Mouse (Mus musculus): ENCODE measurements around the gene Rbks. TPM values are rescaled to one million over a fixed set of nuclear protein-coding genes. Genes with fewer than 3 reads are reported as not detected.
"Not testable (repeated sequence)": the region's sequence is repeated elsewhere in the genome, so short reads cannot be mapped to it uniquely, and the experiment has no call there.

Rbks gene
- total RNA-seq, 2 experiments from 2014 or later, result 22.9 to 28.9 TPM

DNA sequence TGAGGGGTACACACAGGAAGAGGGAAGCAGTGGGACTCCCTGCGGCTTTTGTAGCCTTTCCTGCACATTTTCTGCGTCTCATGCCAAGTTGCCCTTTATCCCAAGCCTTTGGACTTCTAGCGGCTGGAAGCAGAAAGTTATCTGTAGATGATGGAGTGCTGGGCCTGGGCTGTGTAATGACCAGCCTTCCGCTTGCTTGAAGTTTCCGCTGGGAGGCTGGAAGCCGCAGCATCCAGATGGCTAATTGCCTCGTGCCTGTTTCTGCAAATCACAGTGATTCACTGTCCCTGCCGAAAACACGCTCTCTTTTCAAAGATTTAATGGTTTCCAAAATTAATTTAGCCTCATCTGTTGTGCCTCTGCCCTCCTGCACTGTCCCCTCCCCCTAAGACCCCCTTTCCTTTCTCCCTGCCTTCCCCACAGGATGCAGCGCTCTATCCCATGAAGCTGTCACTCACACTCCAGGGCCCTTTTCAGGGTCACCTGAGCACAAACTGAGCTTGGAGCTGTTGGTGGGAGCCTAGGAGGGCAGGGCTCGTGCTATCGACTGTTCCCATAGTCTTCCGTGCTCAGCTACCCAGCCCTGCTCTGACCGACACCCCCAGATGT is 107.6 kb downstream of the Rbks start:
- no peak for ATAC-seq (replicated peaks; ENCODE audit: poor library complexity, severe bottlenecking)

DNA sequence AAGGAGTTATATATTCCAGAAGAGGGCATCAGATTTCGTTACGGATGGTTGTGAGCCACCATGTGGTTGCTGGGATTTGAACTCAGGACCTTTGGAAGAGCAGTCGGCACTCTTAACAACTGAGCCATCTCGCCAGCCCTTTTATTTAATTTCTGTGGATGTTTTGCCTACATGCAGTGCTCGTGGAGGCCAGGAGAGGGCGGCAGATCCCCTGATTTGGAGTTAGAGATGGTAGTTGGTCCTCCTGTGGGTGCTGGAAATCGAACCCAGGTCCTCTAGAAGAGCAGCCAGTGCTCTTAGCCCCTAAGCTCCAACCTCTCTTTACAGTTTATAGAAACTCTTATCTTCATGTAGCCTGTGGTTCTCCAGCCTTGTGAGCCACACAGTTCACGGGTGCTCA is 108.8 kb downstream of the Rbks start:
- ATAC-seq (replicated peaks; ENCODE audit: poor library complexity, severe bottlenecking), result not testable (repeated sequence)

DNA sequence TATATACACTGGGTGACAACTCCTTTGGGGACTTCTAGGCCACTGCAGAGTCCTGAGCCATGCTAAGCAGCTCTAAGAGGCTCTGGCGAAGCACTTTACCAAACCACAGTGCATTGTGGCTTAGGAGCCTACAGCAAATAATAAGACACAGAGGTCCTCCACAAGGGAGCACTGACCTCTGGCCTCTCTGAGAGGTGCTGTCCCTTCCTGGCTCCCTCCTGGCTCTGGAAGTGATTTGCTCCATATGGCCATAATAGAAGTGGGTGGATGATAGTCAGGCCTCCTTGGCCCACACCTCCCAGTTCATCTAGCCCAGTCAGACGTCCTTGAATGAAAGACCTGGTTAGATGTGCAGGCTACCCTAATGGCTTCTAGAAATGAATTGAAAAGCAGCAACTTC is 109.4 kb downstream of the Rbks start:
- ATAC-seq (replicated peaks; ENCODE audit: poor library complexity, severe bottlenecking), result no peak

DNA sequence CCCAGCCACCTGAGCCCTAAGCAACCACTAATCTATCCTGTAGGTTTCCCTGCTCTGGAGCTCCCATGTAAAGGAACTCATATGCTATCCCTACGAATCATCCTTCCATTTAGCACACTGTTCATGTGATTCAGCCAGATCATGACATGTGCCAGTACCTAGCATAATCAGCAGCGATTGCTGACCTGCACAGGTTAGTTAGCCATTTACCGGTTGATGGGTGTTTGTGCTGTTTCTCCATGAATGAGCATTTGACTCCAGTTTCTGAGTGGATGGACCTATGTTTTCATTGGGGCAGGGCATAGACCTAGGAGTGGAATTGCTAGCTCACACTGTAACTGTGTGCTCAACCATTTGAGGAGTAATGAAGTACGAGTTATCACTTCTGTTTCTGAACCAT is 111.9 kb downstream of the Rbks start:
- ATAC-seq (replicated peaks; ENCODE audit: poor library complexity, severe bottlenecking), result no peak

DNA sequence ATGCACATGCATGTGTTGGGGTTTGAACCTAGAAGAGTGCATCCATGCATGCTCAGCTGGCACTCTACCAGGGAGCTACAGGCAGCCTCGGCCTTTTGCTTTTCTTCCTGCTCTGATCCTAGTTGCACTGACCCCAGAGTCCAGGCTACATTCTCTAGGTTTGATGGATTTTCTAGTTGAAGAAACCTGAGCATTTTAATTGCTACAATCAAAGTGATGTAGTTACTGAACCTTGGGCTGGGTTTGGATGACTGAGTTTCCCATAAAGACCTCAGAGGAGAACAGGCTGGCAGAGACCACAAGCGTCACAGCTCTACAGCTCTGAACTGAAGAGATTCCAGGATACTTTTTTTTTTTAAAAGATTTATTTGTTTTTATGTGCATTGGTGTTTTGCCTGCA is 114.2 kb downstream of the Rbks start:
- ATAC-seq (replicated peaks; ENCODE audit: poor library complexity, severe bottlenecking), result no peak

DNA sequence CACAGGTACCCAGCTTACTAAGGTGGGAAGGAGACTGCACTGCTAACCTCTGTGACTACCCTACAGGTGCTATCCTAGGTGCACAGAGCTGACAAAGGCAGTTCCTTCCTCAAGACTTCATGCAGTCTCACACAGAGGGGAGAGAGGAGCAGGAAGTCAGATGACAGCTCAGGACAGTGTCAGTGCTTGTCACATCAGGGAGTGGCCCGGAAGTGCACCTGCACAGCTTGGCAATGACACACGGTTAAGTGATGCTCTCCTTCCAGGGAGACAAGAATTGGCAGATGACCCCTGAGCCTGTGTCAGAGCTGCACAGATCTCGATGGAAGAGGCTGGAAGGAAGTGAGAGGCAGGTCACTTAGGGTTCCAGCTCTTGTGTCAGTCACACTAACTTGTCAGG is 115.5 kb downstream of the Rbks start:
- peak; percentile 27; the same call in 1 of the 2 replicates for ATAC-seq (replicated peaks; ENCODE audit: poor library complexity, severe bottlenecking)

DNA sequence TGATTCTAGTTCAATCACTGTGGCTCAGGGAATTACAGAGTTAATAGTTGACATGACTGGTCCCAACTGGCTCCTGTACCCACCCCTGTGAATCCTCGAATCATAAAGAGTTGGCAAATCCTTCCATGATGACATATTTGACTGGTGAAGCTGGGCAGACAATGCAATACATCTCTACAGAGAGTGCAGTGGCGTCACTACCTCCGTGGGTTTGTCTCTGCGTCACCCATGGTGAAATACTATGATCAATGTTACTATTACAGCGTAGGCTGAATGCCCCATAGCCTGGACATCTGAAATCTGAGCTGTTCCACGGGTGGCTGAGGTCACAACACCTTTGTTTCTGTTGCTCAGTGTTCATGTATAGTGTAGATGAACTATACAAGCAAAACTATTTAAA is 116.2 kb downstream of the Rbks start:
- ATAC-seq (replicated peaks; ENCODE audit: poor library complexity, severe bottlenecking), result no peak; the same call in 1 of the 2 replicates

DNA sequence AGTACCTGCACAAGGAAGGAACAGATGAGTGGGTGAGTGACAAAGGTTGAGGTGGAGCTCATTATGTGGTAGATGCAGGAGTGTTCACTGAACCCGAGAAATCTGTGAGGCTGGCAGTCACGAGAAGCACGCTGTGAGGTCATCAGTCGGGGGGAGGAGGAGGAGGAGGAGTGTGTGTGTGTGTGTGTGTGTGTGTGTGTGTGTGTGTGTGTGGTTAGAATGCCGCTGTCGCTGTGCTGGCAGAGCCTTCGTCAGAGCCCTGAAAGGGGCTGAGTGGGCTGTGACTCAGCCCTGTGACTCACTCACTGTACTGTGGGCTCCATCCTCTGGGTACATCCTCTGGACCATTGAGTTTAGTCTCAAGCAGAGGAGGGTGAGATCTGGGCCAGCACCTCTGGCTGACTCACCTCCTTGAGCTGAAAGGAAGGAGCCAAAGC is 120.9 kb downstream of the Rbks start:
- ATAC-seq (replicated peaks; ENCODE audit: poor library complexity, severe bottlenecking), result peak; percentile 60

Other genes starting within 250 kb of the Rbks start
- 17.9 and 18.0 TPM in 2 replicates for gene Zfp512, start 245.2 kb downstream of the Rbks start, total RNA-seq (2014; fragmentation: Nextera tagmentation)
- 21.5 and 29.5 TPM in 2 replicates for gene Zfp512, start 245.2 kb downstream of the Rbks start, total RNA-seq (2017)
- not detected in 2 replicates for gene 4930548H24Rik, start 211.9 kb downstream of the Rbks start, total RNA-seq (2014; fragmentation: Nextera tagmentation)
- not detected in 2 replicates for gene 4930548H24Rik, start 211.9 kb downstream of the Rbks start, total RNA-seq (2017)
- 22.0 and 31.5 TPM in 2 replicates for gene Gpn1, start 202.9 kb downstream of the Rbks start, total RNA-seq (2014; fragmentation: Nextera tagmentation)
- gene Gpn1, start 202.9 kb downstream of the Rbks start, total RNA-seq (2017), result 35.3 and 46.6 TPM in 2 replicates
- 32.1 and 37.3 TPM in 2 replicates for gene Slc4a1ap, start 170.6 kb downstream of the Rbks start, total RNA-seq (2014; fragmentation: Nextera tagmentation)
- 45.1 and 53.4 TPM in 2 replicates for gene Slc4a1ap, start 170.6 kb downstream of the Rbks start, total RNA-seq (2017)
- 13.8 and 19.2 TPM in 2 replicates for gene Supt7l, start 169.8 kb downstream of the Rbks start, total RNA-seq (2014; fragmentation: Nextera tagmentation)
- gene Supt7l, start 169.8 kb downstream of the Rbks start, total RNA-seq (2017), result 18.0 and 20.3 TPM in 2 replicates
- 543 and 559 TPM in 2 replicates for gene Mrpl33, start 100.7 kb downstream of the Rbks start, total RNA-seq (2014; fragmentation: Nextera tagmentation)
- gene Mrpl33, start 100.7 kb downstream of the Rbks start, total RNA-seq (2017), result 224 and 356 TPM in 2 replicates
- gene Babam2, start 57 bp upstream of the Rbks start, total RNA-seq (2014; fragmentation: Nextera tagmentation), result 81.3 and 123 TPM in 2 replicates
- gene Babam2, start 57 bp upstream of the Rbks start, total RNA-seq (2017), result 47.7 and 63.9 TPM in 2 replicates

Data from granulocyte monocyte progenitor cell, adult 5-6 weeks (primary cell).